In genomic region chrX:153237304-153237919, GRCm38 (mm10) we compare ENCODE assay signal across 8 mouse cellular contexts. TPM values are rescaled to one million over a fixed set of nuclear protein-coding genes. Genes with fewer than 3 reads are reported as not detected.
DNase-seq lines count a peak whose midpoint lies in the region; ATAC-seq and TF ChIP-seq lines count a peak whose summit lies in the region.

Gene Klf8 (plus strand): TSS chrX:153237466.

- ATAC-seq in common myeloid progenitor, adult 5-6 weeks (replicated peaks; ENCODE audit: low read depth, poor library complexity, severe bottlenecking), result peak; percentile 87
- no peak for ATAC-seq in heart, embryonic 15.5 days (replicated peaks; ENCODE audit: insufficient number of reproducible peaks, insufficient read depth, low FRiP score, low read depth)

- H3K4me3 ChIP-seq in heart, embryonic 15.5 days, result peak within 1 kb of the TSS; percentile 65
- peak within 1 kb of the TSS; percentile 93 for H3K4me3 ChIP-seq in megakaryocyte, embryonic 14.5 days (replicated peaks)
- H3K4me3 ChIP-seq in testis, adult 2 months (ENCODE audit: control insufficient read depth, low read depth, low read length), result peak within 1 kb of the TSS; percentile 46

- no peaks in the 10 kb centered on the region for H3K9me3 ChIP-seq in heart, embryonic 15.5 days (replicated peaks)
- H3K9me3 ChIP-seq in megakaryocyte, embryonic 14.5 days, result no peaks in the 10 kb centered on the region

- no peak within 1 kb of the TSS for H3K27ac ChIP-seq in heart, embryonic 15.5 days
- H3K27ac ChIP-seq in testis, adult 2 months (ENCODE audit: control insufficient read depth, insufficient read depth, low read depth, low read length), result no peak within 1 kb of the TSS

- no peaks in the 10 kb centered on the region for H3K4me1 ChIP-seq in heart, embryonic 15.5 days (replicated peaks)
- peaks cover 6% of the 10 kb centered on the region; the same call in 1 of the 2 replicates for H3K4me1 ChIP-seq in megakaryocyte, embryonic 14.5 days
- peaks cover 3% of the 10 kb centered on the region for H3K4me1 ChIP-seq in testis, adult 2 months (ENCODE audit: control insufficient read depth, insufficient read depth, low read length)

- intact Hi-C loops in left cerebral cortex, postnatal 10 days (cut with DNase I), result no loop called here

- TF ChIP-seq CTCF in testis, adult 2 months (IDR thresholded peaks at IDR 0.05; ENCODE audit: control insufficient read depth, insufficient read depth, insufficient replicate concordance, low read depth, low read length), result no peak

- H3K9ac ChIP-seq in heart, embryonic 15.5 days, result peak within 1 kb of the TSS; percentile 41; the same call in 1 of the 2 replicates

- peak within 1 kb of the TSS; percentile 75 for H3K4me2 ChIP-seq in heart, embryonic 15.5 days

- DNase-seq in right cerebral cortex, adult 18-20 months, result peak; percentile 14
- DNase-seq in right cerebral cortex, postnatal 25 days, result no peak
- DNase-seq in left cerebral cortex, postnatal 10 days (ENCODE audit: extremely low spot score in 1 of 2, low spot score in 2 of 2), result peak; percentile 9 to 27
- no peak for DNase-seq in gastrocnemius, postnatal 25 days

- no peaks in the 10 kb centered on the region for H3K27me3 ChIP-seq in heart, embryonic 15.5 days
- peaks cover 5% of the 10 kb centered on the region for H3K27me3 ChIP-seq in megakaryocyte, embryonic 14.5 days (replicated peaks)
- no peaks in the 10 kb centered on the region for H3K27me3 ChIP-seq in testis, adult 2 months (ENCODE audit: control insufficient read depth, insufficient read depth, low read length)

- TF ChIP-seq POLR2A in testis, adult 2 months (IDR thresholded peaks at IDR 0.05; ENCODE audit: control insufficient read depth, low read depth, low read length), result no peak

- WGBS in heart, embryonic 15.5 days, result 15% methylated on average over 17 of the region's 17 CpGs

- H3K36me3 ChIP-seq in heart, embryonic 15.5 days, result no peaks in the 10 kb centered on the region
- H3K36me3 ChIP-seq in megakaryocyte, embryonic 14.5 days (replicated peaks; ENCODE audit: low read length), result no peaks in the 10 kb centered on the region
- H3K36me3 ChIP-seq in testis, adult 2 months (ENCODE audit: control insufficient read depth, insufficient read depth, low read length), result no peaks in the 10 kb centered on the region

RNA-seq across cellular contexts. Expression of gene Klf8, which starts in this region (rescaled TPM):
- total RNA-seq in common myeloid progenitor, adult 5-6 weeks (2017), result 1.9 and 3.6 TPM in 2 replicates
- 0.62 and 0.67 TPM in 2 replicates for polyA plus RNA-seq in heart, embryonic 15.5 days (2015; fragmentation: Nextera tagmentation; extraction: Ambion mirVana)
- total RNA-seq in left cerebral cortex, postnatal 10 days (2021), result 10 to 100 TPM; 14.6 to 17.3 TPM
- polyA plus RNA-seq in megakaryocyte, embryonic 14.5 days (2012; ENCODE audit: insufficient read depth, low replicate concordance), result 0.34 and 6.1 TPM in 2 replicates
- polyA plus RNA-seq in testis, adult 2 months (2012; rRNA removed), result 0.73 and 1.2 TPM in 2 replicates
- under 1 TPM; 0.26 to 0.59 TPM for total RNA-seq in gastrocnemius, postnatal 25 days (2021)

Comparison
In these comparisons a context has a peak if more than half of its experiments do, and no peak if none do; other contexts are left out.
1. DNase-seq: peak in right cerebral cortex, adult 18-20 months (single experiment) and left cerebral cortex, postnatal 10 days (2 of 2); none in right cerebral cortex, postnatal 25 days (single experiment) and gastrocnemius, postnatal 25 days (single experiment).
2. Peak in every context shown above with its lines, with median percentiles within 50 percentile points of each other: H3K4me3 ChIP-seq.